Mouse (Mus musculus) brain, embryonic 14.5 days (tissue): ENCODE results near the gene Tnip3. TPM values are rescaled to one million over a fixed set of nuclear protein-coding genes. Genes with fewer than 3 reads are reported as not detected.

Experiments used
- DNase-seq: peaks from one replicate; pipeline ENCODE4 v3.0.0-alpha.2; 2011; ENCODE audit warnings: low read depth
- CTCF ChIP-seq: fragments of 200-500 bp; IDR thresholded peaks from 2 replicates; pipeline ENCODE4 v1.5.1; 2012; ENCODE audit warnings: inconsistent platforms, mild to moderate bottlenecking, moderate library complexity, borderline replicate concordance; ENCODE audit not compliant: insufficient read depth, insufficient read length; ENCODE audit errors: extremely low read depth
- POLR2A ChIP-seq: fragments of 200-500 bp; IDR thresholded peaks from 2 replicates; pipeline ENCODE4 v1.6.1; 2012; ENCODE audit warnings: mild to moderate bottlenecking, inconsistent platforms, borderline replicate concordance; ENCODE audit not compliant: poor library complexity, insufficient read depth, insufficient read length, severe bottlenecking; ENCODE audit errors: extremely low read depth
- polyA plus RNA-seq: library from polyadenylated mRNA; depleted of rRNA; stranded (reverse); fragments of >200 nt; gene quantifications from 2 replicates; pipeline ENCODE4 v1.2.3, GENCODE M21; 2012

Tnip3 gene
- polyA plus RNA-seq, 1 experiment: not detected

GRCm38 (mm10) chr6:65611834-65612233 lies 86.7 kb downstream of the Tnip3 start:
- no peak for DNase-seq
- no peak for TF ChIP-seq CTCF
- TF ChIP-seq POLR2A: no peak

- no peak for DNase-seq
- TF ChIP-seq POLR2A: no peak
Observed at GRCm38 (mm10) chr6:65613924-65614585, 88.9 kb downstream of the Tnip3 start.

- no peak for TF ChIP-seq CTCF
- no peak for TF ChIP-seq POLR2A
Observed at GRCm38 (mm10) chr6:65615641-65616040, 90.5 kb downstream of the Tnip3 start.

GRCm38 (mm10) chr6:65621260-65621659 lies 96.1 kb downstream of the Tnip3 start:
- DNase-seq: no peak
- TF ChIP-seq CTCF (no peak), POLR2A (no peak)

More at GRCm38 (mm10) chr6:65615641-65616040, 90.5 kb downstream of the Tnip3 start:
- no peak for DNase-seq

- TF ChIP-seq CTCF (no peak), POLR2A (no peak)
- DNase-seq: peak; percentile 22
Observed at GRCm38 (mm10) chr6:65623016-65623715, 98.1 kb downstream of the Tnip3 start.

- TF ChIP-seq POLR2A: no peak
- TF ChIP-seq CTCF: no peak
- DNase-seq: no peak
Observed at GRCm38 (mm10) chr6:65630578-65630977, 105.5 kb downstream of the Tnip3 start.

- no peak for DNase-seq
- TF ChIP-seq POLR2A: no peak
- TF ChIP-seq CTCF: no peak
Observed at GRCm38 (mm10) chr6:65632184-65632583, 107.1 kb downstream of the Tnip3 start.

- TF ChIP-seq CTCF: no peak
- no peak for TF ChIP-seq POLR2A
- peak; percentile 30 for DNase-seq
Observed at GRCm38 (mm10) chr6:65642431-65642830, 117.3 kb downstream of the Tnip3 start.

- TF ChIP-seq POLR2A (no peak), CTCF (no peak)
- peak; percentile 78 for DNase-seq
Observed at GRCm38 (mm10) chr6:65644110-65644509, 119.0 kb downstream of the Tnip3 start.

GRCm38 (mm10) chr6:65646408-65646807 lies 121.3 kb downstream of the Tnip3 start:
- TF ChIP-seq POLR2A (no peak), CTCF (no peak)
- DNase-seq: no peak

- DNase-seq: no peak
- TF ChIP-seq POLR2A (no peak), CTCF (no peak)
Observed at GRCm38 (mm10) chr6:65647731-65648130, 122.6 kb downstream of the Tnip3 start.

- DNase-seq: peak; percentile 80
- TF ChIP-seq POLR2A (no peak), CTCF (no peak)
Observed at GRCm38 (mm10) chr6:65651376-65651775, 126.3 kb downstream of the Tnip3 start.
